Mouse (Mus musculus) activated CD4-positive, CD25-positive, alpha-beta regulatory T cell, adult 9 weeks (primary cell): ENCODE data around the gene Gm4307. TPM values are rescaled to one million over a fixed set of nuclear protein-coding genes. Genes with fewer than 3 reads are reported as not detected.

Experiments
- polyA plus RNA-seq: library from polyadenylated mRNA; unstranded; fragments of 100-300 nt; shearing (Covaris generic); gene quantifications from one replicate; pipeline ENCODE4 v1.2.1, GENCODE M21; 2017

Gene Gm4307
- not detected for polyA plus RNA-seq

GRCm38 (mm10) chr10:100361038-100361437 is at the start of gene Gm4307:
TSS of gene Gm4307 (plus strand) at chr10:100361338.

GRCm38 (mm10) chr10:100335376-100335775 is 25.8 kb upstream of the Gm4307 start, which contains the start of gene Gm4301:
TSS of gene Gm4301 (plus strand) at chr10:100335676.

GRCm38 (mm10) chr10:100340536-100340935 is 20.6 kb upstream of the Gm4307 start, which contains the start of gene Gm4302:
TSS of gene Gm4302 (plus strand) at chr10:100340836.

GRCm38 (mm10) chr10:100345672-100346071 is 15.5 kb upstream of the Gm4307 start, which contains the start of gene Gm4303:
TSS of gene Gm4303 (plus strand) at chr10:100345972.

GRCm38 (mm10) chr10:100350793-100351192 is 10.3 kb upstream of the Gm4307 start, which contains the start of gene Gm4305:
TSS of gene Gm4305 (plus strand) at chr10:100351093.

GRCm38 (mm10) chr10:100382460-100382859 is 21.3 kb downstream of the Gm4307 start, which contains the start of gene Gm4312:
TSS of gene Gm4312 (minus strand) at chr10:100382560.

Other genes with a start within 250 kb of the Gm4307 start
- gene Gm4301, start 25.7 kb upstream of the Gm4307 start, polyA plus RNA-seq, result not detected
- not detected for gene Gm4302, start 20.5 kb upstream of the Gm4307 start, polyA plus RNA-seq
- not detected for gene Gm4303, start 15.4 kb upstream of the Gm4307 start, polyA plus RNA-seq
- gene Gm4305, start 10.2 kb upstream of the Gm4307 start, polyA plus RNA-seq, result not detected
- gene Gm4312, start 21.2 kb downstream of the Gm4307 start, polyA plus RNA-seq, result not detected
- 2.8 TPM for gene Tmtc3, start 126.0 kb downstream of the Gm4307 start, polyA plus RNA-seq
- gene Cep290, start 126.2 kb downstream of the Gm4307 start, polyA plus RNA-seq, result 3.8 TPM
- 9.8 TPM for gene 4930430F08Rik, start 229.1 kb downstream of the Gm4307 start, polyA plus RNA-seq
- gene 1700017N19Rik, start 229.1 kb downstream of the Gm4307 start, polyA plus RNA-seq, result not detected